Comparison of ENCODE assay signal across 13 mouse cellular contexts in the genomic region with DNA sequence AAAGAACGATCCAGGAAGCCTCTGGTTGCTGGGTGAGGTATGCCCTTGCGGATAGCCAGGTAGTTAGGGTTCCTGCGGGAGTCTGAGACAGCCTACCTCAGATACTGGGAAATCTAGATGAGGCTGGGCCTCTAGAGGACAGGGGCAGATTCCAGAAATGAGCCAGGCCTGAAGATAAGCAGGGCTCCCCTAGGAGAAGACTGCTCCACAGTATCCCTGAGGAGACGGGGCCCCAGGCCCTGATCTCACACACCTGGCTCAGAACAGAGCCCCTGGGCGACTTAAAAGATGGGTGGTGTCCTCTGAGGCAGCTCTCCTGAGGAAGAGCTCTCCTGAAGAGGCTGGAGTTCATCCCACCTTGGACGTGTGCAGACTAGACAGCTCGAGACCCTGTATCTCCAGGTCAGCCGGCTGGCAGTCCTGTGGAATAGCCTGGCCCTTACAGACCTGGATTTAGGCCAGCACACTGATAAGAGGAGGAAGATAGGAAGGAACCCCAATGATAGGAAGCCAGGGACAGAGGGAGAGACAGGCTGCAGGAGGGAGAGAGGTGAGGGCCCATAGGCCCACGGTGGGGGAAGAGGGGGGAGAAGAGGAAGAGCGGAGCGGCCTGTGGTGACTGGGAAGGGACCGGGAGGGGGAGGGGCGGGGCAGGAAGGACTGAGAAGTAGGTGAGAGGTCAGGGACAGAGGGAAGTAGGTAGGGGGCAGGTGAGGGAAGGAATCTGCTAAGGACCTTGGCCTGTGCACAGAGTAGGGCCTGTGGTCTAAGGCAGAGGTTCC.
DNase-seq lines count a peak whose midpoint lies in the region; ATAC-seq and TF ChIP-seq lines count a peak whose summit lies in the region.
"Had no signal": no experiment of that assay in that cellular context is flagged by ENCODE, and none has a peak within 500 bp of the region (broad histone marks: within the 10 kb centered on the region; RNA-seq: fewer than 3 reads in every experiment).

No protein-coding gene starts in this region.

- DNase-seq in hindbrain, embryonic 10.5 days (ENCODE audit: low spot score), result no peak
- no peak for DNase-seq in hindbrain, embryonic 11.5 days (ENCODE audit: low spot score)
- DNase-seq in ES-CJ7 (ENCODE audit: low read depth, low spot score), result peak; percentile 70
- DNase-seq in liver, postnatal 0 days, result peak; percentile 57
- DNase-seq in retina, postnatal 1 day, result no peak
- no peak for DNase-seq in adrenal gland, adult 8-10 months
- DNase-seq in frontal cortex, adult 2 months (ENCODE audit: extremely low spot score in 1 of 2, low spot score in 1 of 2), result no peak
- DNase-seq: adrenal gland, adult 2 months; cerebellum, adult 11-12 months; kidney, adult 18-20 months; lung, adult 2 months had no signal

- no peak overlapping the region for H3K9ac ChIP-seq in hindbrain, embryonic 11.5 days (ENCODE audit: low read depth, low read length)
- no peak overlapping the region for H3K9ac ChIP-seq in liver, postnatal 0 days (replicated peaks)

- no peak overlapping the region for H3K4me2 ChIP-seq in hindbrain, embryonic 11.5 days (replicated peaks; ENCODE audit: low read depth, low read length)
- no peak overlapping the region for H3K4me2 ChIP-seq in liver, postnatal 0 days (ENCODE audit: low read depth, low read length)

- peaks cover 75% of the 10 kb centered on the region for H3K27me3 ChIP-seq in hindbrain, embryonic 10.5 days (ENCODE audit: insufficient read depth, poor library complexity, severe bottlenecking)
- peaks cover 13% of the 10 kb centered on the region for H3K27me3 ChIP-seq in hindbrain, embryonic 11.5 days (ENCODE audit: control insufficient read depth, insufficient read depth, low read length)
- H3K27me3 ChIP-seq in liver, postnatal 0 days (ENCODE audit: insufficient read depth, low read length), result no peaks in the 10 kb centered on the region

- WGBS in hindbrain, embryonic 10.5 days, result 41% methylated on average over 13 of the region's 13 CpGs
- WGBS in hindbrain, embryonic 11.5 days, result 48% methylated on average over 12 of the region's 13 CpGs
- 43% methylated on average over 12 of the region's 13 CpGs for WGBS in liver, postnatal 0 days (ENCODE audit: insufficient replicate concordance)

- no peak for TF ChIP-seq CTCF in liver, postnatal 0 days (IDR thresholded peaks at IDR 0.05; ENCODE audit: low read depth)

- H3K9me3 ChIP-seq in hindbrain, embryonic 10.5 days, result no peaks in the 10 kb centered on the region
- no peaks in the 10 kb centered on the region for H3K9me3 ChIP-seq in hindbrain, embryonic 11.5 days (ENCODE audit: control insufficient read depth, low read length)
- no peaks in the 10 kb centered on the region for H3K9me3 ChIP-seq in liver, postnatal 0 days (ENCODE audit: low read length)
- H3K9me3 ChIP-seq: G1E had no signal

- no peak overlapping the region for H3K4me3 ChIP-seq in hindbrain, embryonic 10.5 days
- H3K4me3 ChIP-seq in hindbrain, embryonic 11.5 days (ENCODE audit: low read depth, low read length), result no peak overlapping the region
- H3K4me3 ChIP-seq in liver, postnatal 0 days (ENCODE audit: low read depth, low read length), result no peak overlapping the region

- ATAC-seq in hindbrain, embryonic 11.5 days (ENCODE audit: low FRiP score), result no peak
- peak; percentile 18 to 27; a peak in 2 of 4 replicates for ATAC-seq in hematopoietic stem cell, adult 5-6 weeks (replicated peaks in 1 of 2; ENCODE audit: insufficient read depth in 1 of 2, low FRiP score in 2 of 2, low TSS enrichment in 1 of 2, low read depth in 1 of 2, poor library complexity in 2 of 2, severe bottlenecking in 2 of 2)
- peak; percentile 69 for ATAC-seq in liver, postnatal 0 days

- peaks cover 75% of the 10 kb centered on the region for H3K4me1 ChIP-seq in hindbrain, embryonic 10.5 days (replicated peaks)
- peaks cover 11% of the 10 kb centered on the region; the same call in 1 of the 2 replicates for H3K4me1 ChIP-seq in hindbrain, embryonic 11.5 days (replicated peaks; ENCODE audit: control insufficient read depth, insufficient read depth, low read length)
- H3K4me1 ChIP-seq in liver, postnatal 0 days (ENCODE audit: insufficient read depth), result peaks cover 28% of the 10 kb centered on the region

- no peak for TF ChIP-seq EP300 in liver, postnatal 0 days (IDR thresholded peaks at IDR 0.05; ENCODE audit: low read depth)

- 0 out of 2 replicates have a peak overlapping the region, but pooled peaks have one; percentile 12 for H3K27ac ChIP-seq in hindbrain, embryonic 10.5 days
- H3K27ac ChIP-seq in hindbrain, embryonic 11.5 days (ENCODE audit: low read depth, low read length), result no peak overlapping the region
- no peak overlapping the region for H3K27ac ChIP-seq in liver, postnatal 0 days (ENCODE audit: low read depth)

- H3K36me3 ChIP-seq in hindbrain, embryonic 10.5 days, result no peaks in the 10 kb centered on the region
- H3K36me3 ChIP-seq in hindbrain, embryonic 11.5 days (ENCODE audit: control insufficient read depth, insufficient read depth, low read length), result no peaks in the 10 kb centered on the region
- H3K36me3 ChIP-seq in liver, postnatal 0 days (replicated peaks; ENCODE audit: insufficient read depth, low read length), result no peaks in the 10 kb centered on the region
- H3K36me3 ChIP-seq: G1E had no signal

Comparison
In these comparisons a context has a peak if more than half of its experiments do, and no peak if none do; other contexts are left out.
1. DNase-seq: peak in ES-CJ7 (single experiment) and liver, postnatal 0 days (single experiment); none in hindbrain, embryonic 10.5 days (single experiment), hindbrain, embryonic 11.5 days (single experiment), retina, postnatal 1 day (single experiment), adrenal gland, adult 8-10 months (single experiment) and frontal cortex, adult 2 months (0 of 2).